Mouse (Mus musculus) hematopoietic stem cell, adult 5-6 weeks (primary cell): ENCODE results near the gene Sptb. TPM values are rescaled to one million over a fixed set of nuclear protein-coding genes. Genes with fewer than 3 reads are reported as not detected.
A peak's percentile ranks its signal among the peaks of the same experiment; 100 is the strongest.

ENCODE experiments used
- ATAC-seq, 2 experiments: fragments of 125-278 bp in 1 of 2; replicated peaks in 1 of 2; 2 replicates each; pipeline ENCODE4 v1.8.0; 2016 to 2017; ENCODE audit warnings: inconsistent platforms in 2 of 2, mild to moderate bottlenecking in 2 of 2, moderate number of reproducible peaks in 2 of 2, low read depth in 1 of 2, moderate TSS enrichment in 1 of 2; ENCODE audit not compliant: low FRiP score in 2 of 2, poor library complexity in 2 of 2, severe bottlenecking in 2 of 2, insufficient read depth in 1 of 2, low TSS enrichment in 1 of 2
- total RNA-seq: library from RNA; stranded (forward); fragments of 172-1452, 232-1000 nt; gene quantifications from 2 replicates; pipeline ENCODE4 v1.2.3, GENCODE M21; 2017

Sptb gene
- total RNA-seq, 1 experiment from 2014 or later: 7.2 TPM

GRCm38 (mm10) chr12:76562196-76562595 is 148.2 kb downstream of the Sptb start:
- ATAC-seq: no peak

GRCm38 (mm10) chr12:76558206-76558605 is 152.1 kb downstream of the Sptb start:
- no peak for ATAC-seq

- no peak for ATAC-seq
Measured at GRCm38 (mm10) chr12:76556745-76557389, 153.5 kb downstream of the Sptb start.

- no peak for ATAC-seq
Measured at GRCm38 (mm10) chr12:76556187-76556586, 154.2 kb downstream of the Sptb start.

- no peak for ATAC-seq
Measured at GRCm38 (mm10) chr12:76554871-76555386, 155.4 kb downstream of the Sptb start.

- no peak for ATAC-seq
Measured at GRCm38 (mm10) chr12:76554392-76554791, 156.0 kb downstream of the Sptb start.

- ATAC-seq: no peak
Measured at GRCm38 (mm10) chr12:76553917-76554316, 156.4 kb downstream of the Sptb start.

- ATAC-seq: peak; percentile 34 to 48; a peak in 3 of 4 replicates
Measured at GRCm38 (mm10) chr12:76552958-76553357, 157.4 kb downstream of the Sptb start.

- ATAC-seq: peak; percentile 24 to 46; a peak in 1 of 4 replicates
Measured at GRCm38 (mm10) chr12:76552321-76552720, 158.0 kb downstream of the Sptb start.

GRCm38 (mm10) chr12:76549203-76549602 is 161.1 kb downstream of the Sptb start:
- ATAC-seq: no peak

- peak; percentile 6 to 51; a peak in 2 of 4 replicates for ATAC-seq
Measured at GRCm38 (mm10) chr12:76548082-76548423, 162.3 kb downstream of the Sptb start.

GRCm38 (mm10) chr12:76547409-76548081 is 162.8 kb downstream of the Sptb start:
- ATAC-seq: peak; percentile 24 to 57; a peak in 1 of 4 replicates

- ATAC-seq: no peak
Measured at GRCm38 (mm10) chr12:76546383-76547276, 163.7 kb downstream of the Sptb start.

GRCm38 (mm10) chr12:76545786-76546370 is 164.5 kb downstream of the Sptb start:
- ATAC-seq: no peak

- no peak for ATAC-seq
Measured at GRCm38 (mm10) chr12:76541879-76542278, 168.5 kb downstream of the Sptb start.

- no peak for ATAC-seq
Measured at GRCm38 (mm10) chr12:76541475-76541874, 168.9 kb downstream of the Sptb start.

- ATAC-seq: no peak
Measured at GRCm38 (mm10) chr12:76540701-76541221, 169.6 kb downstream of the Sptb start.
